Mouse (Mus musculus): ENCODE data around the gene Ear10. TPM values are rescaled to one million over a fixed set of nuclear protein-coding genes. Genes with fewer than 3 reads are reported as not detected.
"Not testable (repeated sequence)": the region's sequence is repeated elsewhere in the genome, so short reads cannot be mapped to it uniquely, and the experiment has no call there.

Gene Ear10
- polyA plus RNA-seq (2012; fragmentation: generic; extraction: Trizol): not detected

GRCm38 (mm10) chr14:43923459-43923858 is at the start of gene Ear10:
TSS of gene Ear10 (minus strand) at chr14:43923559.
- H3K4me3 ChIP-seq; H3K79me2 ChIP-seq (ENCODE audit: control insufficient read depth, insufficient read depth); H3K36me3 ChIP-seq (ENCODE audit: control insufficient read depth, insufficient read depth); H3ac ChIP-seq (ENCODE audit: control insufficient read depth, insufficient read length); H3K4me2 ChIP-seq (ENCODE audit: low read depth); H3K27me3 ChIP-seq (ENCODE audit: control insufficient read depth, insufficient read depth, insufficient read length): not testable (repeated sequence)

GRCm38 (mm10) chr14:43956769-43957168 is 33.4 kb upstream of the Ear10 start, which contains the start of gene Ang5:
TSS of gene Ang5 (plus strand) at chr14:43957069.
- not testable (repeated sequence) for H3K27me3 ChIP-seq (ENCODE audit: control insufficient read depth, insufficient read depth, insufficient read length); H3K36me3 ChIP-seq (ENCODE audit: control insufficient read depth, insufficient read depth); H3ac ChIP-seq (ENCODE audit: control insufficient read depth, insufficient read length); H3K4me2 ChIP-seq (ENCODE audit: low read depth); H3K4me3 ChIP-seq; H3K79me2 ChIP-seq (ENCODE audit: control insufficient read depth, insufficient read depth)

GRCm38 (mm10) chr14:43955074-43955473 is 31.7 kb upstream of the Ear10 start:
- not testable (repeated sequence) for H3ac ChIP-seq (ENCODE audit: control insufficient read depth, insufficient read length); H3K27me3 ChIP-seq (ENCODE audit: control insufficient read depth, insufficient read depth, insufficient read length); H3K4me2 ChIP-seq (ENCODE audit: low read depth); H3K79me2 ChIP-seq (ENCODE audit: control insufficient read depth, insufficient read depth); H3K36me3 ChIP-seq (ENCODE audit: control insufficient read depth, insufficient read depth); H3K4me3 ChIP-seq

- H3ac ChIP-seq (ENCODE audit: control insufficient read depth, insufficient read length); H3K27me3 ChIP-seq (ENCODE audit: control insufficient read depth, insufficient read depth, insufficient read length); H3K79me2 ChIP-seq (ENCODE audit: control insufficient read depth, insufficient read depth); H3K4me2 ChIP-seq (ENCODE audit: low read depth); H3K4me3 ChIP-seq; H3K36me3 ChIP-seq (ENCODE audit: control insufficient read depth, insufficient read depth): not testable (repeated sequence)
These were observed 30.0 kb upstream of the Ear10 start for GRCm38 (mm10) chr14:43953382-43953781.

GRCm38 (mm10) chr14:43933399-43933798 is 10.0 kb upstream of the Ear10 start:
- H3K79me2 ChIP-seq (ENCODE audit: control insufficient read depth, insufficient read depth); H3ac ChIP-seq (ENCODE audit: control insufficient read depth, insufficient read length); H3K36me3 ChIP-seq (ENCODE audit: control insufficient read depth, insufficient read depth); H3K4me2 ChIP-seq (ENCODE audit: low read depth); H3K4me3 ChIP-seq; H3K27me3 ChIP-seq (ENCODE audit: control insufficient read depth, insufficient read depth, insufficient read length): not testable (repeated sequence)

- H3K79me2 ChIP-seq (ENCODE audit: control insufficient read depth, insufficient read depth); H3K36me3 ChIP-seq (ENCODE audit: control insufficient read depth, insufficient read depth); H3K4me3 ChIP-seq; H3K27me3 ChIP-seq (ENCODE audit: control insufficient read depth, insufficient read depth, insufficient read length); H3K4me2 ChIP-seq (ENCODE audit: low read depth); H3ac ChIP-seq (ENCODE audit: control insufficient read depth, insufficient read length): not testable (repeated sequence)
These were observed 9.6 kb upstream of the Ear10 start for GRCm38 (mm10) chr14:43932991-43933390.

- H3K36me3 ChIP-seq (ENCODE audit: control insufficient read depth, insufficient read depth); H3K27me3 ChIP-seq (ENCODE audit: control insufficient read depth, insufficient read depth, insufficient read length); H3ac ChIP-seq (ENCODE audit: control insufficient read depth, insufficient read length); H3K79me2 ChIP-seq (ENCODE audit: control insufficient read depth, insufficient read depth): not testable (repeated sequence)
- H3K4me2 ChIP-seq (ENCODE audit: low read depth): peak overlapping the region; percentile 77
- peak overlapping the region; percentile 45 for H3K4me3 ChIP-seq
These were observed 2.1 kb upstream of the Ear10 start for GRCm38 (mm10) chr14:43925404-43925950.

GRCm38 (mm10) chr14:43924688-43925403 is 1.5 kb upstream of the Ear10 start, which contains the start of gene Gm8113:
TSS of gene Gm8113 (plus strand) at chr14:43925390.
- not testable (repeated sequence) for H3K27me3 ChIP-seq (ENCODE audit: control insufficient read depth, insufficient read depth, insufficient read length); H3K79me2 ChIP-seq (ENCODE audit: control insufficient read depth, insufficient read depth); H3ac ChIP-seq (ENCODE audit: control insufficient read depth, insufficient read length); H3K36me3 ChIP-seq (ENCODE audit: control insufficient read depth, insufficient read depth)
- Histone ChIP-seq H3K4me2 (ENCODE audit: low read depth) (peak within 1 kb of the TSS; percentile 77), H3K4me3 (peak within 1 kb of the TSS; percentile 45)
- TF ChIP-seq MYOD1 (IDR thresholded peaks at IDR 0.05; ENCODE audit: control insufficient read depth in 1 of 3, insufficient read length in 2 of 3, low read depth in 2 of 3) (peak in 2 of 3 experiments; percentile 4 to 8), E2F4 (IDR thresholded peaks at IDR 0.05; ENCODE audit: insufficient read depth) (peak; percentile 62)

- not testable (repeated sequence) for H3K27me3 ChIP-seq (ENCODE audit: control insufficient read depth, insufficient read depth, insufficient read length); H3ac ChIP-seq (ENCODE audit: control insufficient read depth, insufficient read length); H3K4me2 ChIP-seq (ENCODE audit: low read depth); H3K4me3 ChIP-seq; H3K79me2 ChIP-seq (ENCODE audit: control insufficient read depth, insufficient read depth); H3K36me3 ChIP-seq (ENCODE audit: control insufficient read depth, insufficient read depth)
- TF ChIP-seq USF1 (IDR thresholded peaks at IDR 0.05; ENCODE audit: low read depth) (peak; percentile 53), CEBPB (IDR thresholded peaks at IDR 0.05; ENCODE audit: insufficient read depth, poor library complexity, severe bottlenecking) (0 out of 2 replicates have a peak, but pooled peaks have one; percentile 3)
These were observed 5.1 kb downstream of the Ear10 start for GRCm38 (mm10) chr14:43918214-43918613.

GRCm38 (mm10) chr14:43898577-43898976 is 24.8 kb downstream of the Ear10 start:
- H3K4me3 ChIP-seq; H3K36me3 ChIP-seq (ENCODE audit: control insufficient read depth, insufficient read depth); H3K4me2 ChIP-seq (ENCODE audit: low read depth); H3ac ChIP-seq (ENCODE audit: control insufficient read depth, insufficient read length); H3K79me2 ChIP-seq (ENCODE audit: control insufficient read depth, insufficient read depth); H3K27me3 ChIP-seq (ENCODE audit: control insufficient read depth, insufficient read depth, insufficient read length): not testable (repeated sequence)

- H3K27me3 ChIP-seq (ENCODE audit: control insufficient read depth, insufficient read depth, insufficient read length); H3K4me3 ChIP-seq; H3K4me2 ChIP-seq (ENCODE audit: low read depth); H3K79me2 ChIP-seq (ENCODE audit: control insufficient read depth, insufficient read depth); H3ac ChIP-seq (ENCODE audit: control insufficient read depth, insufficient read length); H3K36me3 ChIP-seq (ENCODE audit: control insufficient read depth, insufficient read depth): not testable (repeated sequence)
These were observed 28.0 kb downstream of the Ear10 start for GRCm38 (mm10) chr14:43895357-43895756.

- not testable (repeated sequence) for H3K4me3 ChIP-seq; H3ac ChIP-seq (ENCODE audit: control insufficient read depth, insufficient read length); H3K36me3 ChIP-seq (ENCODE audit: control insufficient read depth, insufficient read depth); H3K27me3 ChIP-seq (ENCODE audit: control insufficient read depth, insufficient read depth, insufficient read length); H3K4me2 ChIP-seq (ENCODE audit: low read depth); H3K79me2 ChIP-seq (ENCODE audit: control insufficient read depth, insufficient read depth)
These were observed 32.1 kb downstream of the Ear10 start for GRCm38 (mm10) chr14:43891288-43891687.
